Mouse (Mus musculus): ENCODE results near the gene Ccm2l.

DNA sequence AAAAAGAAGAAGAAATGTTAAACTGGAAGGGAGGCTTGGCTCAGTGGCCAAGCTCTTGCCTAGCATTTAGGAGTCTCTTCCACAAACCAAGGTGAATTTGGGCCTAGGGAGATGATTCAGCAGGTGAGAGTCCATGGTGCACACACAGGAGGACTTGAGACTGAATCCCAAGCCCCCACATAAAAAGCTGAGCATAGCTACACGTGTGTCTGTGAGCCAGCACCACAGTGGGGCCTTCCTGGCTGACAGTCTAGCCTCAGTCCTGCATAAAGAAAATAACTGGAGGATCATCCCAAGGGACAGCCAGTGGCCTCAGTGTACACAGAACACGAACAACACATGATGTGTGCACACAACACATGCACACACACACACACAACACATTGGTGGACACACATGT lies 23.6 kb downstream of the Ccm2l start:
- TF ChIP-seq ZC3H11A (IDR thresholded peaks at IDR 0.05; ENCODE audit: borderline replicate concordance, low read depth, low read length) (no peak), MAFK (IDR thresholded peaks at IDR 0.05; ENCODE audit: insufficient read depth, low read depth, low read length) (no peak), HCFC1 (IDR thresholded peaks at IDR 0.05; ENCODE audit: borderline replicate concordance, insufficient read depth, low read length) (no peak), ZNF384 (IDR thresholded peaks at IDR 0.05; ENCODE audit: low read depth, low read length) (no peak), CHD2 (IDR thresholded peaks at IDR 0.05; ENCODE audit: low read depth, low read length) (no peak)

All from ES-E14 (cell line).